Mouse (Mus musculus) ES-Bruce4 (cell line): ENCODE measurements at regions not wholly inside any gene's neighbourhood (a gene's known extent, or its start where the extent isn't known, plus 50 kb on each side); places are given as distances from the start of the nearest gene placed in this dataset.

Source experiments
- H3K27ac ChIP-seq: 2 replicates; pipeline ENCODE4 v1.5.1; 2012; ENCODE audit warnings: low read length, inconsistent platforms; ENCODE audit not compliant: insufficient read depth
- H3K27me3 ChIP-seq: 2 replicates; pipeline ENCODE4 v1.6.1; 2012; ENCODE audit warnings: mild to moderate bottlenecking, low read length, inconsistent platforms; ENCODE audit not compliant: control insufficient read depth, poor library complexity, insufficient read depth, severe bottlenecking
- H3K36me3 ChIP-seq: 2 replicates; pipeline ENCODE4 v1.6.1; 2012; ENCODE audit warnings: inconsistent platforms, mild to moderate bottlenecking, low read length, moderate library complexity; ENCODE audit not compliant: control insufficient read depth, poor library complexity, insufficient read depth, severe bottlenecking
- H3K4me1 ChIP-seq: one replicate; pipeline ENCODE4 v1.8.1; 2011; ENCODE audit warnings: low read length; ENCODE audit not compliant: control insufficient read depth, insufficient read depth
- H3K4me3 ChIP-seq: 2 replicates; pipeline ENCODE4 v1.5.1; 2011; ENCODE audit warnings: low read depth, mild to moderate bottlenecking, low read length
- H3K9ac ChIP-seq: 2 replicates; pipeline ENCODE4 v1.6.1; 2012; ENCODE audit warnings: low read depth, mild to moderate bottlenecking, inconsistent platforms; ENCODE audit not compliant: poor library complexity, severe bottlenecking
- H3K9me3 ChIP-seq: replicated peaks from 2 replicates; pipeline ENCODE4 v1.6.1; 2012; ENCODE audit warnings: mild to moderate bottlenecking, low read length, inconsistent platforms; ENCODE audit not compliant: control insufficient read depth, poor library complexity, insufficient read depth, severe bottlenecking
- CTCF ChIP-seq: IDR thresholded peaks from one replicate; pipeline ENCODE4 v1.8.1; 2011; ENCODE audit warnings: low read depth, low read length
- EP300 ChIP-seq: IDR thresholded peaks from 2 replicates; pipeline ENCODE4 v1.6.1; 2011; ENCODE audit warnings: low read depth, low read length; ENCODE audit not compliant: insufficient read depth
- POLR2A ChIP-seq: IDR thresholded peaks from one replicate; pipeline ENCODE4 v1.8.1; 2011; ENCODE audit warnings: low read length; ENCODE audit not compliant: insufficient read depth

DNA sequence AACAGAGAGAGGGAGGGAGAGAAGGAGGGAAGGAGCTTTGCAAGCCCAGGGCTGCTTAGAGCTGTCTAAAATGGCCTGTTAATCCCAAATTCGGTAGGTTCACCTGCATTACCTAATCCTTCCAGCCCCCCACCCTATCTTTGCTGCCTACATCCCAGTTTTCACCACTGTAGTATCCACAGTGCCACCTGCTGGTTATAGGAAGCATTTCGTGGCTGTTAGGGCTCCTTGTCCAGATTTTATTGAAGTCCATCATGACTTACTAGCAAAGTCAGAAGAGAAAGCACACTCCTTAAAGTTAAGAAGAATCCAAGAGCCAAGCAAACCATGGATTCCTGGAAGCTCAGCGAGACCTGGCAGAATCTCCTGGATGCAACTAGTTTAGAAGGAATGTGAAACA is 174.5 kb upstream of the Bmp4 start:
- TF ChIP-seq EP300: no peak
- no peak for TF ChIP-seq CTCF
- no peak for TF ChIP-seq POLR2A
- Histone ChIP-seq H3K27me3 (no peaks in the 10 kb centered on the region), H3K9ac (no peak overlapping the region), H3K9me3 (no peaks in the 10 kb centered on the region), H3K4me3 (no peak overlapping the region), H3K36me3 (no peaks in the 10 kb centered on the region), H3K27ac (no peak overlapping the region), H3K4me1 (no peaks in the 10 kb centered on the region)

DNA sequence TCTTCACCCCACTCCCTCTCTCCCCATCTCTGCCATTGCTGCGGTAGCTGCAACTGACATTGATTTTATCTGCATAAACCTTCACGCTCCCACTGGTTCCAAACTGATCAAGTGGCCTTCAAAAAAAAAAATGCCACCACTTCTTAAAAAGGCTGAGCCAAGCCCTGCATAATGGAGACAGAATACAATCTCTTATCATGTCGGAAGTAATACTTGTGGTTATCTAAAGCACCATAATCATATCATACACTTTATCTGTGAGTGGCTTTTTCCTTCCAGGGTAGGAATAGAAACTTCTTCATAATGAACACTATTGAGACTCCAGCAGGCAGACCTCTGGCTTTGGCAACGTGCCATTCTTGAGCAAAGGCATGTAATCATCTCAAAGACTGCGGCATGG is 171.5 kb upstream of the Bmp4 start:
- H3K9me3 ChIP-seq: no peaks in the 10 kb centered on the region
- H3K9ac ChIP-seq: no peak overlapping the region
- H3K4me3 ChIP-seq: no peak overlapping the region

DNA sequence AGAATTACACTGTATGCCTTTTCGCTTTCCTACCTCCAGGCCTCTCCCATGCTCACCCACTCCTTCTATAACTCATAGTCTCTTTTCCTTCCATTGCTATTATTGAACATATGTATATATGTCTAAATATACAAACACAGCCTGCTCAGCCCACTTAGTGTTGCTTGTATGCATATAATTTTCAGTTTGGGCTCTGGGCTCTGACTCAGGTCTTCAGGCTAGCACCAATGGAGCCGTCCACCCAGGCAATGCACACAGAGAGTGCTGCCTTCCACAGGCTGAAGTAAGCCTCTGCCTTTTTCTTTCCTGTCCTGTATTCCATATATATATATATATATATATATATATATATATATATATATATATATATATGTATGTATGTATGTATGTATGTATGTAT is 162.8 kb upstream of the Bmp4 start:
- TF ChIP-seq EP300 (no peak), POLR2A (no peak), CTCF (no peak)
- H3K9me3 ChIP-seq: no peaks in the 10 kb centered on the region
- H3K9ac ChIP-seq: no peak overlapping the region

More for the DNA sequence above, 171.5 kb upstream of the Bmp4 start:
- H3K36me3 ChIP-seq: no peaks in the 10 kb centered on the region
- no peak overlapping the region for H3K27ac ChIP-seq
- H3K4me1 ChIP-seq: no peaks in the 10 kb centered on the region
- TF ChIP-seq EP300 (no peak), POLR2A (no peak), CTCF (no peak)
- H3K27me3 ChIP-seq: no peaks in the 10 kb centered on the region

DNA sequence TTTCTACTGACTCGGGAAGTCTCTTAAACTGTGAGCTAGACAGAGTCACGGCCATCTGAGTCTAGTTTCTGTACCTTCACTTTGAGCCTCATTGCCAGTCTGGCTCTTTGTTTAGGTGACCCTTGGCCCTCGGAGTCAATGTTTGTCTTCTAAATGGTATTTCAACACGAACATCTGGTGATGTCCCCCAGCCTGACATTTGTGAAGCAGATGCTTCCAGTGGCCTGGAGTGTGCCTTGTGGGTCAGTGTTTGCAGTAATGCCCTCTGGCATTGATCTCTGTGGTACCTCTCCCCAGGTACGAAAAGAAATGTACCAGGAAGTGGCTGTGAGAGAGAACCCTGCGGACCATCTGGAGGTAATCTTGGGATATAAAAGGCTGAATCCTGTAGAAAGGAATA is 155.7 kb upstream of the Bmp4 start:
- Histone ChIP-seq H3K27ac (no peak overlapping the region), H3K9ac (no peak overlapping the region), H3K36me3 (no peaks in the 10 kb centered on the region), H3K4me3 (no peak overlapping the region), H3K27me3 (no peaks in the 10 kb centered on the region), H3K4me1 (no peaks in the 10 kb centered on the region), H3K9me3 (no peaks in the 10 kb centered on the region; the same call in 1 of the 2 replicates)
- TF ChIP-seq EP300 (no peak), POLR2A (no peak), CTCF (no peak)

More for the DNA sequence above, 162.8 kb upstream of the Bmp4 start:
- Histone ChIP-seq H3K4me1 (no peaks in the 10 kb centered on the region), H3K36me3 (no peaks in the 10 kb centered on the region), H3K27me3 (no peaks in the 10 kb centered on the region), H3K4me3 (no peak overlapping the region), H3K27ac (no peak overlapping the region)

DNA sequence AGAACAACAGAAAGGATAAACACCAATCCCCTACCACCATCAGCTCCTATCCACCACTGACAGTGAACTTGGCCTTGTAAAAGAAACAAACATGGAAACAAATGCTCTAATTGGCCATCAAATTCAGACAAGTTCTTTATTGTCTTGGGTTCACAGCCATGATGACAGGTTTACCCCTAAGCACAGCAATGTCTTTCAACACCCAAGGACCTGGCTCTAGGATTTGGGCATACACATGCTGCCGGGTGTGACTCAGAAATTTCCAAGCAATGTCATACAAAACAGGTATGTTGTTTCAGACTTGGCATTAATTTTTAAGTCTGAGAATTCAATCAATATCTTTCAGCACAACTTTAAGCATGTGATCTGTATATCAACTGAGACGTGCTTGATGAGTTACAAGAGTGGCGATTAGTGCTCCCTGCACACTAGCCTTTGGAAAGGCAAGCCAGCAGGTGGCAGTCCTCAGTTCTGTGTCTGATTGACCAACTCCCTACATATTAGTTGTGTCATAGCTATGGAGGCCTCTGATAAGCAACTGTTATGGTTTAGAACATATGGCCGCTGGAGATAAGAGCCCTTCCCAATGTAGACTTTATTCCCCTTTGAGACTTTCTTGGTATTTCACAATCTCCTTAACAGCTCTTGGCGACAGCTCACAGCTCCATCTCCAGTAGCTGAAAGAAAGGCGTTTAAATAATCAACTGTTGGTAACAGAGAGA is 149.2 kb upstream of the Bmp4 start:
- H3K27ac ChIP-seq: no peak overlapping the region
- H3K9ac ChIP-seq: no peak overlapping the region
- TF ChIP-seq POLR2A (no peak), EP300 (no peak), CTCF (no peak)
- H3K4me3 ChIP-seq: no peak overlapping the region
- H3K4me1 ChIP-seq: no peaks in the 10 kb centered on the region
- no peaks in the 10 kb centered on the region for H3K36me3 ChIP-seq
- H3K9me3 ChIP-seq: no peaks in the 10 kb centered on the region; the same call in 1 of the 2 replicates
- no peaks in the 10 kb centered on the region for H3K27me3 ChIP-seq

DNA sequence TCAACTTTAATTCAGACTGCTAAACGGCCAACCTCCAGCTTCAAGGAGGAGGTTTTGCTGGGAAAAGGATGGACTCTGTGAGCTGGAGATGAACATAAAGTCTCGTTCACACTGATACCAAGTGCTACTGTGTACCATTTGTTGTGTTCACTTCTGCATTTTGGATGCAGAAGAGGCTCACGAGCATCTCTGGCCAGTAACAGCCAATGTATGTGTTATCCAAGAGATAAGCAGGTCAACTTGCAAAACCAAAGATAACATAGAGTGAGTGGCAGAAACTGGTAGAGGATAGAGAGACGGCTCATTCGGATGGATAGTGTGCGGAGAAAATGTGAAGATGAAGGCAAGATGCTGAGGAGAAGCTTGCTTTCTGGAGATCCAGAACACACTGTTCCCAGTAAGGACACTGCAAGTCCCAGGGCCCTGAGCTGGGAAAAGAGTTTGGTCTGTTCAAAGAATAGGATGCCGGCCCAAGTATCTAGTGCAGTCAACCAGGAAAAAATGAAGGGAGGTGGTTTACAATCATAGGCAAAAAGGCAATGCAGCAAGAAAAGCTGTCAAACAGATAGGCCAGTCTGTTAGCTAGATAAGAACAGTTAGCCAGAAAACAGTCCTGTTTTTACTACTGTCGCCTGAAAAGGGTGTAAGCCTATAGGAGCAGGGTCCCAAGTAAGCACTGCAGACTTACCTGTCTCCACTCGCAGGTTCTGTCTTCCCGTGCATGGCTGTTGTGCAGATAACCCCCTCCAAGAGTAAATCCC is 145.7 kb upstream of the Bmp4 start:
- no peak for TF ChIP-seq CTCF
- TF ChIP-seq EP300: no peak
- TF ChIP-seq POLR2A: no peak
- no peak overlapping the region for H3K4me3 ChIP-seq

More for the DNA sequence above, 145.7 kb upstream of the Bmp4 start:
- Histone ChIP-seq H3K9ac (no peak overlapping the region), H3K27ac (no peak overlapping the region), H3K27me3 (no peaks in the 10 kb centered on the region), H3K9me3 (no peaks in the 10 kb centered on the region), H3K4me1 (no peaks in the 10 kb centered on the region), H3K36me3 (no peaks in the 10 kb centered on the region)
